Comparison of ENCODE assay signal across 8 mouse cellular contexts in genomic region chr8:94118776-94119430, GRCm38 (mm10). TPM values are rescaled to one million over a fixed set of nuclear protein-coding genes. Genes with fewer than 3 reads are reported as not detected.
DNase-seq lines count a peak whose midpoint lies in the region; ATAC-seq and TF ChIP-seq lines count a peak whose summit lies in the region.

No protein-coding gene starts in this region.

- TF ChIP-seq CTCF in brain, embryonic 14.5 days (IDR thresholded peaks at IDR 0.05; ENCODE audit: borderline replicate concordance, extremely low read depth, insufficient read depth, insufficient read length): no peak

- H3K4me1 ChIP-seq in embryonic facial prominence, embryonic 15.5 days: peaks cover 12% of the 10 kb centered on the region; the same call in 1 of the 2 replicates
- peaks cover 21% of the 10 kb centered on the region for H3K4me1 ChIP-seq in limb, embryonic 10.5 days
- H3K4me1 ChIP-seq in neural tube, embryonic 14.5 days (ENCODE audit: control insufficient read depth, insufficient read depth, low read length): peaks cover 11% of the 10 kb centered on the region; the same call in 1 of the 2 replicates
- H3K4me1 ChIP-seq in intestine, embryonic 15.5 days (replicated peaks): no peaks in the 10 kb centered on the region

- WGBS in embryonic facial prominence, embryonic 15.5 days: 5% methylated on average over 6 of the region's 6 CpGs
- WGBS in limb, embryonic 10.5 days: 16% methylated on average over 6 of the region's 6 CpGs
- WGBS in neural tube, embryonic 14.5 days: 1% methylated on average over 6 of the region's 6 CpGs
- 12% methylated on average over 6 of the region's 6 CpGs for WGBS in intestine, embryonic 15.5 days

- intact Hi-C loops in heart, postnatal 25 days (cut with DNase I): no loop called here

- no peak overlapping the region for H3K9ac ChIP-seq in embryonic facial prominence, embryonic 15.5 days
- no peak overlapping the region for H3K9ac ChIP-seq in neural tube, embryonic 14.5 days (replicated peaks; ENCODE audit: low read depth, low read length)
- H3K9ac ChIP-seq in intestine, embryonic 15.5 days: no peak overlapping the region

- no peaks in the 10 kb centered on the region for H3K27me3 ChIP-seq in embryonic facial prominence, embryonic 15.5 days
- H3K27me3 ChIP-seq in limb, embryonic 10.5 days (ENCODE audit: low read depth, poor library complexity, severe bottlenecking): no peaks in the 10 kb centered on the region
- no peaks in the 10 kb centered on the region for H3K27me3 ChIP-seq in neural tube, embryonic 14.5 days (ENCODE audit: control insufficient read depth, insufficient read depth, low read length)
- H3K27me3 ChIP-seq in intestine, embryonic 15.5 days (replicated peaks): no peaks in the 10 kb centered on the region

- no peak overlapping the region for H3K4me3 ChIP-seq in embryonic facial prominence, embryonic 15.5 days (replicated peaks)
- no peak overlapping the region for H3K4me3 ChIP-seq in limb, embryonic 10.5 days
- H3K4me3 ChIP-seq in neural tube, embryonic 14.5 days (ENCODE audit: low read depth, low read length): no peak overlapping the region
- no peak overlapping the region for H3K4me3 ChIP-seq in intestine, embryonic 15.5 days (replicated peaks)

- H3K4me2 ChIP-seq in embryonic facial prominence, embryonic 15.5 days (replicated peaks): no peak overlapping the region
- no peak overlapping the region for H3K4me2 ChIP-seq in neural tube, embryonic 14.5 days (ENCODE audit: low read depth, low read length)
- no peak overlapping the region for H3K4me2 ChIP-seq in intestine, embryonic 15.5 days (replicated peaks)

- peak; percentile 97 for DNase-seq in brain, embryonic 14.5 days (ENCODE audit: low read depth)
- peak; percentile 35 for DNase-seq in kidney, adult 9 months
- peak; percentile 36 for DNase-seq in limb, embryonic 10.5 days (ENCODE audit: low spot score)
- DNase-seq in thymus, postnatal 10 days (ENCODE audit: low spot score in 2 of 2): no peak
- DNase-seq in heart, postnatal 25 days (ENCODE audit: low spot score): no peak

- H3K27ac ChIP-seq in embryonic facial prominence, embryonic 15.5 days (replicated peaks): peak overlapping the region; percentile 53; the same call in 1 of the 2 replicates
- peak overlapping the region; percentile 70; the same call in 1 of the 2 replicates for H3K27ac ChIP-seq in limb, embryonic 10.5 days
- H3K27ac ChIP-seq in neural tube, embryonic 14.5 days (ENCODE audit: low read depth, low read length): peak overlapping the region; percentile 78
- H3K27ac ChIP-seq in intestine, embryonic 15.5 days: no peak overlapping the region

- no peaks in the 10 kb centered on the region for H3K36me3 ChIP-seq in embryonic facial prominence, embryonic 15.5 days
- H3K36me3 ChIP-seq in limb, embryonic 10.5 days: no peaks in the 10 kb centered on the region
- H3K36me3 ChIP-seq in neural tube, embryonic 14.5 days (ENCODE audit: control insufficient read depth, insufficient read depth, low read length): no peaks in the 10 kb centered on the region
- no peaks in the 10 kb centered on the region for H3K36me3 ChIP-seq in intestine, embryonic 15.5 days

- no peaks in the 10 kb centered on the region for H3K9me3 ChIP-seq in embryonic facial prominence, embryonic 15.5 days (replicated peaks)
- H3K9me3 ChIP-seq in limb, embryonic 10.5 days (replicated peaks): no peaks in the 10 kb centered on the region
- H3K9me3 ChIP-seq in neural tube, embryonic 14.5 days (ENCODE audit: control insufficient read depth, low read length): no peaks in the 10 kb centered on the region
- H3K9me3 ChIP-seq in intestine, embryonic 15.5 days: no peaks in the 10 kb centered on the region

- no peak for TF ChIP-seq POLR2A in brain, embryonic 14.5 days (IDR thresholded peaks at IDR 0.05; ENCODE audit: borderline replicate concordance, extremely low read depth, insufficient read depth, insufficient read length, poor library complexity, severe bottlenecking)

- no peak for ATAC-seq in embryonic facial prominence, embryonic 15.5 days (ENCODE audit: insufficient number of reproducible peaks, low FRiP score, low TSS enrichment, low read depth)
- ATAC-seq in neural tube, embryonic 14.5 days (ENCODE audit: low read depth): peak; percentile 87
- ATAC-seq in intestine, embryonic 15.5 days: no peak

RNA-seq across cellular contexts. Expression of gene Mt4, which starts 18.1 kb away (rescaled TPM):
- not detected in 2 replicates for polyA plus RNA-seq in brain, embryonic 14.5 days (2012; rRNA removed)
- 6.3 and 16.6 TPM in 2 replicates for polyA plus RNA-seq in embryonic facial prominence, embryonic 15.5 days (2015; fragmentation: Nextera tagmentation; extraction: Ambion mirVana)
- polyA plus RNA-seq in limb, embryonic 10.5 days (2016; fragmentation: Nextera tagmentation; extraction: Ambion mirVana): not detected in 2 replicates
- not detected in 2 replicates for polyA plus RNA-seq in neural tube, embryonic 14.5 days (2014; fragmentation: Nextera tagmentation; extraction: Ambion mirVana)
- polyA plus RNA-seq in intestine, embryonic 15.5 days (2015; fragmentation: Nextera tagmentation; extraction: Ambion mirVana): 4.1 and 4.2 TPM in 2 replicates
- total RNA-seq in heart, postnatal 25 days (2021): not detected

RNA-seq across cellular contexts. Expression of gene Bbs2, which starts 20.2 kb away (rescaled TPM):
- 55.5 and 62.9 TPM in 2 replicates for polyA plus RNA-seq in brain, embryonic 14.5 days (2012; rRNA removed)
- polyA plus RNA-seq in embryonic facial prominence, embryonic 15.5 days (2015; fragmentation: Nextera tagmentation; extraction: Ambion mirVana): 15.3 and 16.2 TPM in 2 replicates
- 13.3 and 14.2 TPM in 2 replicates for polyA plus RNA-seq in limb, embryonic 10.5 days (2016; fragmentation: Nextera tagmentation; extraction: Ambion mirVana)
- polyA plus RNA-seq in neural tube, embryonic 14.5 days (2014; fragmentation: Nextera tagmentation; extraction: Ambion mirVana): 22.8 and 24.6 TPM in 2 replicates
- polyA plus RNA-seq in intestine, embryonic 15.5 days (2015; fragmentation: Nextera tagmentation; extraction: Ambion mirVana): 10.3 and 10.5 TPM in 2 replicates
- total RNA-seq in heart, postnatal 25 days (2021): 1 to 10 TPM; 4.2 to 7.4 TPM

RNA-seq across cellular contexts. Expression of gene Mt3, which starts 33.5 kb away (rescaled TPM):
- 139 and 158 TPM in 2 replicates for polyA plus RNA-seq in brain, embryonic 14.5 days (2012; rRNA removed)
- polyA plus RNA-seq in embryonic facial prominence, embryonic 15.5 days (2015; fragmentation: Nextera tagmentation; extraction: Ambion mirVana): 8.2 and 8.5 TPM in 2 replicates
- polyA plus RNA-seq in limb, embryonic 10.5 days (2016; fragmentation: Nextera tagmentation; extraction: Ambion mirVana): 0.30 TPM in 1 of 2 replicates, not detected in the other
- 203 and 295 TPM in 2 replicates for polyA plus RNA-seq in neural tube, embryonic 14.5 days (2014; fragmentation: Nextera tagmentation; extraction: Ambion mirVana)
- polyA plus RNA-seq in intestine, embryonic 15.5 days (2015; fragmentation: Nextera tagmentation; extraction: Ambion mirVana): 4.4 and 5.6 TPM in 2 replicates
- 1 to 10 TPM; 3.2 to 5.6 TPM for total RNA-seq in heart, postnatal 25 days (2021)

RNA-seq across cellular contexts. Expression of gene Mt2, which starts 53.6 kb away (rescaled TPM):
- polyA plus RNA-seq in brain, embryonic 14.5 days (2012; rRNA removed): 15.6 and 32.2 TPM in 2 replicates
- polyA plus RNA-seq in embryonic facial prominence, embryonic 15.5 days (2015; fragmentation: Nextera tagmentation; extraction: Ambion mirVana): 83.3 and 95.7 TPM in 2 replicates
- 30.0 and 45.6 TPM in 2 replicates for polyA plus RNA-seq in limb, embryonic 10.5 days (2016; fragmentation: Nextera tagmentation; extraction: Ambion mirVana)
- polyA plus RNA-seq in neural tube, embryonic 14.5 days (2014; fragmentation: Nextera tagmentation; extraction: Ambion mirVana): 15.3 and 28.9 TPM in 2 replicates
- polyA plus RNA-seq in intestine, embryonic 15.5 days (2015; fragmentation: Nextera tagmentation; extraction: Ambion mirVana): 522 and 534 TPM in 2 replicates
- total RNA-seq in heart, postnatal 25 days (2021): 100 to 1,000 TPM in 1 of 2 experiments, 10 to 100 TPM in 1; 47.6 to 115 TPM

RNA-seq across cellular contexts. Expression of gene Mt1, which starts 60.0 kb away (rescaled TPM):
- polyA plus RNA-seq in brain, embryonic 14.5 days (2012; rRNA removed): 38.9 and 76.5 TPM in 2 replicates
- 290 and 306 TPM in 2 replicates for polyA plus RNA-seq in embryonic facial prominence, embryonic 15.5 days (2015; fragmentation: Nextera tagmentation; extraction: Ambion mirVana)
- polyA plus RNA-seq in limb, embryonic 10.5 days (2016; fragmentation: Nextera tagmentation; extraction: Ambion mirVana): 105 and 163 TPM in 2 replicates
- polyA plus RNA-seq in neural tube, embryonic 14.5 days (2014; fragmentation: Nextera tagmentation; extraction: Ambion mirVana): 65.7 and 123 TPM in 2 replicates
- 2,231 and 2,526 TPM in 2 replicates for polyA plus RNA-seq in intestine, embryonic 15.5 days (2015; fragmentation: Nextera tagmentation; extraction: Ambion mirVana)
- total RNA-seq in heart, postnatal 25 days (2021): 100 to 1,000 TPM; 270 to 370 TPM

Comparison
In these comparisons a context has a peak if more than half of its experiments do, and no peak if none do; other contexts are left out.
1. DNase-seq: peak in brain, embryonic 14.5 days (single experiment), kidney, adult 9 months (single experiment) and limb, embryonic 10.5 days (single experiment); none in thymus, postnatal 10 days (0 of 2) and heart, postnatal 25 days (single experiment).
2. RNA of gene Mt3, which starts 33.5 kb away (polyA plus RNA-seq): 203 to 295 TPM in neural tube, embryonic 14.5 days and 139 to 158 TPM in brain, embryonic 14.5 days; 8.2 to 8.5 TPM in embryonic facial prominence, embryonic 15.5 days, 4.4 to 5.6 TPM in intestine, embryonic 15.5 days and 0.30 TPM in limb, embryonic 10.5 days; every median in the first group is over 10 times any median in the second.